Mouse (Mus musculus) neural tube, embryonic 15.5 days (tissue): ENCODE data around the gene Tcea2. TPM values are rescaled to one million over a fixed set of nuclear protein-coding genes. Genes with fewer than 3 reads are reported as not detected.

ENCODE experiments used
- ATAC-seq: fragments of 200-750 bp; cut with Nextera tagmentation; 2 replicates; pipeline ENCODE4 v1.8.0; 2017; ENCODE audit warnings: mild to moderate bottlenecking, moderate TSS enrichment, moderate library complexity; ENCODE audit not compliant: low FRiP score
- H3K27ac ChIP-seq: fragments of 300-500 bp; sonication (generic); replicated peaks from 2 replicates; pipeline ENCODE4 v1.5.1; 2015; ENCODE audit warnings: mild to moderate bottlenecking, inconsistent platforms
- H3K27me3 ChIP-seq: fragments of 300-500 bp; sonication (generic); replicated peaks from 2 replicates; pipeline ENCODE4 v1.6.1; 2015; ENCODE audit warnings: inconsistent platforms
- H3K36me3 ChIP-seq: fragments of 300-500 bp; sonication (generic); 2 replicates; pipeline ENCODE4 v1.6.1; 2015; ENCODE audit warnings: inconsistent platforms
- H3K4me1 ChIP-seq: fragments of 300-500 bp; sonication (generic); 2 replicates; pipeline ENCODE4 v1.6.1; 2015; ENCODE audit warnings: inconsistent platforms
- H3K4me2 ChIP-seq: fragments of 300-500 bp; sonication (generic); 2 replicates; pipeline ENCODE4 v1.6.1; 2015; ENCODE audit warnings: inconsistent platforms, mild to moderate bottlenecking, moderate library complexity
- H3K4me3 ChIP-seq: fragments of 300-500 bp; sonication (generic); replicated peaks from 2 replicates; pipeline ENCODE4 v1.5.1; 2015; ENCODE audit warnings: mild to moderate bottlenecking, inconsistent platforms
- H3K9ac ChIP-seq: fragments of 300-500 bp; sonication (generic); replicated peaks from 2 replicates; pipeline ENCODE4 v1.6.1; 2015; ENCODE audit warnings: mild to moderate bottlenecking, inconsistent platforms
- H3K9me3 ChIP-seq: fragments of 300-500 bp; sonication (generic); replicated peaks from 2 replicates; pipeline ENCODE4 v1.6.1; 2016; ENCODE audit warnings: inconsistent platforms
- WGBS: fragments of 180-500 bp; shearing (Covaris S2); methylation state at CpG from one replicate; pipeline ENCODE4 v1.1.7; 2015; ENCODE audit warnings: mixed read lengths; 5-methylcytosine and 5-hydroxymethylcytosine counted together
- polyA plus RNA-seq: library from polyadenylated mRNA; unstranded; fragments of >200 nt; fragmentation: Nextera tagmentation; extraction: Ambion mirVana; gene quantifications from 2 replicates; pipeline ENCODE4 v1.2.1, GENCODE M21; 2015

Gene Tcea2
- polyA plus RNA-seq, 1 experiment from 2014 or later, result 44.9 TPM

DNA sequence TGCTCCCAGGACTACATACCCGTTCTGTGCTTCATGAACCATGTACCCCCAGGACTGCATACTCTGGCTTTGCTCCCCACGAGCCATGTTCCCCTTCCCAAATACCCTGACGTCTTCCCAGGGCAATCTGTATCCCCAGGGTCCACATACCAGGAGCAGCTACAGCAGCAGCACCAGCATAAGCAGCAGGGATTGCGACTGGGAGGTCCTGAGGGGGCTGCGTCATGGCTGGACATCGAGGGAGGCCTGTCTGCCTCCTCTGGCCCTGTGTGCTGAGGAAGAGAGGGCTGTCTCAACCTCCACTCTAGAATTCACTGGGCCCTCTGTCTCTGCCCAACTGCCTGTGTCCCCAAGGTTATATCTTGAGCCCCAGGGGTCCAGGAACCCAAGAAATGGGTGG, 11.0 kb downstream of the Tcea2 start:
- Histone ChIP-seq H3K4me2 (no peak overlapping the region), H3K36me3 (peaks cover 35% of the 10 kb centered on the region), H3K27ac (no peak overlapping the region), H3K4me1 (peaks cover 36% of the 10 kb centered on the region), H3K9me3 (no peaks in the 10 kb centered on the region), H3K27me3 (no peaks in the 10 kb centered on the region), H3K4me3 (no peak overlapping the region), H3K9ac (no peak overlapping the region)
- no peak for ATAC-seq
- 91% methylated on average over 6 of the region's 6 CpGs for WGBS

GRCm38 (mm10) chr2:181691571-181691970, 11.5 kb downstream of the Tcea2 start:
- no peak for ATAC-seq
- peaks cover 36% of the 10 kb centered on the region for H3K4me1 ChIP-seq

GRCm38 (mm10) chr2:181692304-181692703, 12.2 kb downstream of the Tcea2 start:
- H3K27me3 ChIP-seq, result no peaks in the 10 kb centered on the region
- H3K4me2 ChIP-seq, result peak overlapping the region; percentile 97
- H3K9me3 ChIP-seq, result no peaks in the 10 kb centered on the region
- 98% methylated on average over 3 of the region's 3 CpGs for WGBS
- no peak overlapping the region for H3K27ac ChIP-seq
- no peak overlapping the region for H3K9ac ChIP-seq
- peaks cover 24% of the 10 kb centered on the region for H3K36me3 ChIP-seq
- H3K4me1 ChIP-seq, result peaks cover 36% of the 10 kb centered on the region
- peak overlapping the region; percentile 71 for H3K4me3 ChIP-seq
- no peak for ATAC-seq

More at GRCm38 (mm10) chr2:181691571-181691970, 11.5 kb downstream of the Tcea2 start:
- Histone ChIP-seq H3K27me3 (no peaks in the 10 kb centered on the region), H3K9me3 (no peaks in the 10 kb centered on the region), H3K27ac (no peak overlapping the region), H3K36me3 (peaks cover 31% of the 10 kb centered on the region), H3K4me2 (no peak overlapping the region), H3K9ac (no peak overlapping the region), H3K4me3 (no peak overlapping the region)
- 93% methylated on average over 4 of the region's 4 CpGs for WGBS

- H3K4me3 ChIP-seq, result peak within 1 kb of the TSS; percentile 71
- H3K27ac ChIP-seq, result peak within 1 kb of the TSS; percentile 80
- ATAC-seq, result peak; percentile 89
- under 1% methylated on average over 61 of the region's 75 CpGs for WGBS
- peak within 1 kb of the TSS; percentile 97 for H3K4me2 ChIP-seq
- H3K9me3 ChIP-seq, result no peaks in the 10 kb centered on the region
- peaks cover 11% of the 10 kb centered on the region for H3K36me3 ChIP-seq
- H3K9ac ChIP-seq, result peak within 1 kb of the TSS; percentile 78
- no peaks in the 10 kb centered on the region for H3K27me3 ChIP-seq
- peaks cover 36% of the 10 kb centered on the region for H3K4me1 ChIP-seq
Measured at GRCm38 (mm10) chr2:181693339-181694280, 13.5 kb downstream of the Tcea2 start, which contains the start of gene Rgs19. Gene Rgs19, minus strand, starts transcription at chr2:181693977.

DNA sequence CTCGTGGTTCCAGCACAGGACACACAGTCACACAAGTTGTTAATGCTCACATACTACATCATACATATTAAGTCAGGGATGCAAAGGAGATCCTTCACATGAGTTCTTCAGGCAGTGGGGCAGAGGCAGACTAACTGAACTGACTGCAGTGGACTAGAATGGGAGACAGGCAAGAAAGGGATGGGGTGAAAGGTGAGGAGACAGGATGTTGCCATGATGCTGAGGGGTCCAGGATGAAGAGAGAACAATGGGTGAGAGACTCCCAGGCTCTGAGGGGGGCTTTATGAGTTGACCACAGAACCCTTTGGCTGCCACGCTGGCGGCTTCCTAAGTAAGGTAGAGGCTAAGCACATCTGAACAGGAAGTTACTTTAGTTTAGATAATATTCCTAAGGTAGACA, 14.5 kb downstream of the Tcea2 start:
- H3K27me3 ChIP-seq, result no peaks in the 10 kb centered on the region
- no peaks in the 10 kb centered on the region for H3K9me3 ChIP-seq
- H3K4me3 ChIP-seq, result peak overlapping the region; percentile 71; the same call in 1 of the 2 replicates
- H3K27ac ChIP-seq, result no peak overlapping the region
- 94% methylated on average over 3 of the region's 3 CpGs for WGBS
- H3K36me3 ChIP-seq, result 0 out of 2 replicates have a peak, but pooled peaks cover 2% of the 10 kb centered on the region
- H3K9ac ChIP-seq, result no peak overlapping the region
- H3K4me1 ChIP-seq, result peaks cover 36% of the 10 kb centered on the region
- peak overlapping the region; percentile 97 for H3K4me2 ChIP-seq
- ATAC-seq, result no peak

DNA sequence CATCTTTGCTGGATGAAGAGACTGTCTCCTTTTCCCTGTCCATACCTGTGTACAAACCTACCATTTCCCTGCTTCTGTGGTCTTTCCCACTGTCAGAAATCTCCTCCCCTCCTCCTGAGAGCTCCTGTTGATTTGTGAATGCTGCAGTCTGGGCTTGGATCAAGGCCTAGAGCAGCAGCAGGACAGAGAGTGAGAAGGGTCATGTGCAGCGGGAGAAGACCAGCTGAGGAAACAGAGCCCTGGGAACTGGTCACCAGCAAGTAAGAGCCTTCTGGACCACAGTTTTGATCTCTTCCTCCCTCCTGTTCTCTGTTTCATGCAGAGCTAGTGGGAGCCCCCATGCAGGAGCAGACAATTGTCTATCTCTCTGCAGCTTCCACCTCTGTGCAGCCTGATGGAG, 15.7 kb downstream of the Tcea2 start:
- Histone ChIP-seq H3K9me3 (no peaks in the 10 kb centered on the region), H3K4me1 (peaks cover 29% of the 10 kb centered on the region), H3K36me3 (no peaks in the 10 kb centered on the region), H3K27ac (no peak overlapping the region), H3K4me3 (no peak overlapping the region), H3K27me3 (no peaks in the 10 kb centered on the region), H3K4me2 (no peak overlapping the region), H3K9ac (no peak overlapping the region)
- ATAC-seq, result no peak
- 78% methylated on average over 1 of the region's 1 CpGs for WGBS

DNA sequence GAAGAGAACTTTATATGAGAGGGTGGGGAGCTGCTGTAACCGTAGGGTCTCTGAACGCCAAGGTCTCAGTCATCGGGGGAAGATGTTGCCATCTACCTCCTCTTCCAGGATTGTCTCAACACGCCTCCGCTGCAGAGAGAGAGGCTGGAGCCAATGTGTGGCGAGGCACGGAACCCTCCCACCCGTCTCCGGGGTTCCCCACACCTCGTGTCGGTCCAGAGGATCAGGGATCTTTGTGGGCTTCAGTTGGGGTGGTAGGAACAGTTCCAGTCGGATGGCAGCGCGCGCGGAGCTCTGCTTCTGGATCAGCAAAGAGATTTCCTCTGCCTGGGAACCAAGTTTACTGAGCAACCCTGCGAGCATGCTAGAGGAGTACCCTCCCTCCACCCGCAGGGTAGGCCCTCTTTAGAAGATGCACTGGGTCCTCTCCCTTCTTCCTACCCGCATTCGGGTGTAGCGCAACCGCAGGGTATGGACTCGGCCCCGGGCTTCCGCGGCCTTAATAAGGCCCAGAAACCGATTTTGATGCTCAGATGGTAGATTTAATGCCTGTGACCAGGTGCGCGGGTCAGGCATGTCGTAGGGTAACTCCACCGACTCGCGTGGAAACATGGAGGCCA, 16.8 kb downstream of the Tcea2 start:
- no peak for ATAC-seq
- Histone ChIP-seq H3K27ac (no peak overlapping the region), H3K9me3 (no peaks in the 10 kb centered on the region), H3K4me1 (peaks cover 20% of the 10 kb centered on the region), H3K27me3 (no peaks in the 10 kb centered on the region), H3K4me2 (no peak overlapping the region), H3K4me3 (no peak overlapping the region), H3K36me3 (no peaks in the 10 kb centered on the region), H3K9ac (no peak overlapping the region)
- 76% methylated on average over 33 of the region's 33 CpGs for WGBS

DNA sequence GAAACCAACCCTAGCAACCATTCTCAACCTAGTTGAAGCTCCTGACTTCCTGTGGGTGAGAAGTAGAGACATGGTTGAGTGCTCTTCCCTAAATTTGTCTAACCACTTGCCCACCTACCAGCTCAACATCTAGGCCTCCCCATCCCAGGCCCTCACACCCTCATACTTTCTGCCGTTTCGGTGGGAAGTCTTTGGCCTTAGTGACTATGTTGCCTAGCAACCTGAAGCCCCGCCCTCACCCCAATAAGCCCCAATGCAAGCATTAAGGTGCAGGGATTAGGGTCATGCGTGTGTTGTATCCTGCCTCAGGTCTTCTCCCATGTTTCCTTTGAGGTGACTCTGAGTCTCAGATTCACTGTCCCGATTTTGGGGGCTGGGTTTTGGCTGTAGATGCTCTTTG, 18.1 kb downstream of the Tcea2 start, which contains the start of gene Lkaaear1:
TSS of gene Lkaaear1 (minus strand) at position 202 of the 400 bp plus-strand sequence.
- Histone ChIP-seq H3K36me3 (no peaks in the 10 kb centered on the region), H3K4me3 (no peak within 1 kb of the TSS), H3K4me1 (peaks cover 8% of the 10 kb centered on the region), H3K9ac (no peak within 1 kb of the TSS), H3K27me3 (no peaks in the 10 kb centered on the region), H3K9me3 (no peaks in the 10 kb centered on the region), H3K27ac (no peak within 1 kb of the TSS), H3K4me2 (no peak within 1 kb of the TSS)
- ATAC-seq, result no peak
- WGBS, result 41% methylated on average over 5 of the region's 5 CpGs

- WGBS, result 34% methylated on average over 4 of the region's 4 CpGs
- no peaks in the 10 kb centered on the region for H3K9me3 ChIP-seq
Measured at GRCm38 (mm10) chr2:181706668-181707067, 26.6 kb downstream of the Tcea2 start.

GRCm38 (mm10) chr2:181713749-181714148, 33.6 kb downstream of the Tcea2 start:
- H3K4me3 ChIP-seq, result no peak overlapping the region
- H3K9ac ChIP-seq, result no peak overlapping the region; the same call in 1 of the 2 replicates

More at GRCm38 (mm10) chr2:181706668-181707067, 26.6 kb downstream of the Tcea2 start:
- H3K4me2 ChIP-seq, result no peak overlapping the region
- H3K27ac ChIP-seq, result no peak overlapping the region
- 0 out of 2 replicates have a peak, but pooled peaks cover 2% of the 10 kb centered on the region for H3K27me3 ChIP-seq
- no peak for ATAC-seq
- no peaks in the 10 kb centered on the region for H3K36me3 ChIP-seq
- H3K4me3 ChIP-seq, result no peak overlapping the region
- no peaks in the 10 kb centered on the region for H3K4me1 ChIP-seq
- no peak overlapping the region for H3K9ac ChIP-seq

GRCm38 (mm10) chr2:181714903-181715326, 34.8 kb downstream of the Tcea2 start, which contains the start of gene Oprl1:
Gene Oprl1, plus strand, starts transcription at chr2:181715016.
- peaks cover 14% of the 10 kb centered on the region for H3K36me3 ChIP-seq
- H3K4me3 ChIP-seq, result peak within 1 kb of the TSS; percentile 57
- WGBS, result under 1% methylated on average over 7 of the region's 7 CpGs

More at GRCm38 (mm10) chr2:181713749-181714148, 33.6 kb downstream of the Tcea2 start:
- H3K36me3 ChIP-seq, result peaks cover 3% of the 10 kb centered on the region
- peak; percentile 82 for ATAC-seq
- peak overlapping the region; percentile 74 for H3K4me2 ChIP-seq
- peaks cover 41% of the 10 kb centered on the region for H3K4me1 ChIP-seq
- peak overlapping the region; percentile 88 for H3K27ac ChIP-seq
- H3K9me3 ChIP-seq, result no peaks in the 10 kb centered on the region
- 39% methylated on average over 1 of the region's 1 CpGs for WGBS
- no peaks in the 10 kb centered on the region for H3K27me3 ChIP-seq

More at GRCm38 (mm10) chr2:181714903-181715326, 34.8 kb downstream of the Tcea2 start, which contains the start of gene Oprl1:
- H3K9ac ChIP-seq, result peak within 1 kb of the TSS; percentile 65
- peak; percentile 76 for ATAC-seq
- H3K4me1 ChIP-seq, result peaks cover 42% of the 10 kb centered on the region
- H3K9me3 ChIP-seq, result no peaks in the 10 kb centered on the region
- peak within 1 kb of the TSS; percentile 88 for H3K27ac ChIP-seq
- peak within 1 kb of the TSS; percentile 74 for H3K4me2 ChIP-seq
- H3K27me3 ChIP-seq, result no peaks in the 10 kb centered on the region
